Mouse (Mus musculus): ENCODE results near the gene Ten1. TPM values are rescaled to one million over a fixed set of nuclear protein-coding genes. Genes with fewer than 3 reads are reported as not detected.

Ten1 gene
- total RNA-seq, 2 experiments from 2014 or later: 37.2 to 40.0 TPM

DNA sequence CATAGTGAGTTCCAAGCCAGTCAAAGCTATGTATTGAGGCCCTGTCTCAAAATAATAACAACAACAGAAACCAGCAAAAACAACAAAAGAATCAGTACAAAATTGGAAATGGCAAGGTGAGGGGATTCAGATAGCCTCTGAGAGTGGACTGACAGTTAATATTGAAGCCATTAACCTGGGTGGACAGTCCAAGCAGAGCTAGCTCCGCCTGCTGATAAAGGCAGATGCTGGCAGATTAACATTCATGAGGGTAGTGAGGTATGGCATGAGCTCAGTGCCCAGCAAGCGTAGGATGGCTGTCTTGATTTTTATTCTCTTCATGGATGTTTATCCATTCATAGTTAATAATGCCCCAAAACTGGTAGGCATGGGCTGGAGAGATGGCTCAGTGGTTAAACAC is 2.5 kb downstream of the Ten1 start:
- intact Hi-C loops (cut with DNase I): no loop called here
- no peak for TF ChIP-seq CTCF (IDR thresholded peaks at IDR 0.05)

DNA sequence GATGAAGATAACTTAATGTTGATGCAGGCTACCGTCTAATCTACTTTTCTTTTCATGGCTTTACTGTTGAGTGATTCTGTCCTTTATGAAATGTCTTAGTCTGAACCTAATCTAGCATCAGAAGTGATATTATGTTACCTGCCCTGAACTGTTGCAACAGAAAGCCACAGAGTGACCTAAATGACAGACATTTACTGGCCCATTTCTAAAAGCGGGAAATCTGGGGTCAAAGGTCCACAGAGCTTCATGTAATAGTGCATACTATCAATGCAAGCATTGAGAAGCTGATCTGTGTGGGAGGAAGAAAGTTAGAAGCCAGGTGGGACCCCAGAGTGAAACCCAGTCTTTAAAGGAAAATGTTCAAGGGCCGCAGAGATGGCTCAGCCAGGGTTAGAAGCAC is 4.5 kb downstream of the Ten1 start:
- H3K27ac ChIP-seq: no peak overlapping the region
- TF ChIP-seq CTCF (IDR thresholded peaks at IDR 0.05): no peak
- DNase-seq (ENCODE audit: extremely low spot score in 1 of 2, low spot score in 2 of 2): no peak
- intact Hi-C loops (cut with DNase I): no loop called here
- H3K4me3 ChIP-seq: no peak overlapping the region

More for the DNA sequence above, 2.5 kb downstream of the Ten1 start:
- Histone ChIP-seq H3K4me3 (no peak overlapping the region), H3K27ac (no peak overlapping the region)
- no peak for DNase-seq (ENCODE audit: extremely low spot score in 1 of 2, low spot score in 2 of 2)

GRCm38 (mm10) chr11:116206678-116207077 is 8.0 kb downstream of the Ten1 start:
- no peak for DNase-seq (ENCODE audit: extremely low spot score in 1 of 2, low spot score in 2 of 2)
- H3K4me3 ChIP-seq: no peak overlapping the region
- no peak overlapping the region for H3K27ac ChIP-seq
- intact Hi-C loops (cut with DNase I): no loop called here
- no peak for TF ChIP-seq CTCF (IDR thresholded peaks at IDR 0.05)

GRCm38 (mm10) chr11:116208660-116209059 is 10.0 kb downstream of the Ten1 start:
- Histone ChIP-seq H3K27ac (no peak overlapping the region), H3K4me3 (no peak overlapping the region)
- DNase-seq (ENCODE audit: extremely low spot score in 1 of 2, low spot score in 2 of 2): no peak
- intact Hi-C loops (cut with DNase I): no loop called here
- TF ChIP-seq CTCF (IDR thresholded peaks at IDR 0.05): no peak

DNA sequence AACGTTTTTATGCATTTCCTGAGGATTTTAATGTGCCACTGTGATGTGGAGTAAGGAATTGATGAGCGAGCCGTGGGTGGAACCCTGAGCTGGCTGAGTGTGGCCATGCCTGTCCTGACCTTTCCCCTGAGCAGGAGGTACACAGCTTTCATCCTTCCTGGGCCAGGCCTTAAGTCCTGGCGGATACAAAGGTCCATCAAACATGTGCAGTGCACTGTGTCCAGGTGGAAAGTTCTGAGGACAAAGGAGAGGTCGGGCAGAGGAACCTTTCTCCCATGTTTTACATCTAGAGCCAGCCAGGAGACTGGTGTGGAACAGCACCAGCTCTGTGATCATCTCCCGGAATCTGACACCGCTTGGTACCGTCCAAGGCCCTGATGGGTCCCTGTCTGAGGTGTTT is 10.6 kb downstream of the Ten1 start:
- H3K4me3 ChIP-seq: no peak overlapping the region
- no peak for DNase-seq (ENCODE audit: extremely low spot score in 1 of 2, low spot score in 2 of 2)
- intact Hi-C loops (cut with DNase I): no loop called here
- no peak for TF ChIP-seq CTCF (IDR thresholded peaks at IDR 0.05)
- no peak overlapping the region for H3K27ac ChIP-seq

GRCm38 (mm10) chr11:116210696-116211095 is 12.0 kb downstream of the Ten1 start:
- no peak for TF ChIP-seq CTCF (IDR thresholded peaks at IDR 0.05)
- DNase-seq (ENCODE audit: extremely low spot score in 1 of 2, low spot score in 2 of 2): no peak
- intact Hi-C loops (cut with DNase I): no loop called here

GRCm38 (mm10) chr11:116212847-116213246 is 14.2 kb downstream of the Ten1 start:
- no peak for DNase-seq (ENCODE audit: extremely low spot score in 1 of 2, low spot score in 2 of 2)
- TF ChIP-seq CTCF (IDR thresholded peaks at IDR 0.05): no peak
- no peak overlapping the region for H3K27ac ChIP-seq
- H3K4me3 ChIP-seq: no peak overlapping the region
- intact Hi-C loops (cut with DNase I): no loop called here

More at GRCm38 (mm10) chr11:116210696-116211095, 12.0 kb downstream of the Ten1 start:
- Histone ChIP-seq H3K27ac (no peak overlapping the region), H3K4me3 (no peak overlapping the region)

- no peak overlapping the region for H3K4me3 ChIP-seq
- intact Hi-C loops (cut with DNase I): no loop called here
- H3K27ac ChIP-seq: no peak overlapping the region
- TF ChIP-seq CTCF (IDR thresholded peaks at IDR 0.05): no peak
- DNase-seq (ENCODE audit: extremely low spot score in 1 of 2, low spot score in 2 of 2): no peak
Measured at GRCm38 (mm10) chr11:116213877-116214510, 15.3 kb downstream of the Ten1 start.

GRCm38 (mm10) chr11:116215181-116215580 is 16.5 kb downstream of the Ten1 start:
- no peak overlapping the region for H3K4me3 ChIP-seq
- intact Hi-C loops (cut with DNase I): no loop called here
- peak; percentile 28 for TF ChIP-seq CTCF (IDR thresholded peaks at IDR 0.05)
- DNase-seq (ENCODE audit: extremely low spot score in 1 of 2, low spot score in 2 of 2): no peak
- H3K27ac ChIP-seq: no peak overlapping the region

GRCm38 (mm10) chr11:116215991-116216390 is 17.3 kb downstream of the Ten1 start:
- intact Hi-C loops (cut with DNase I): no loop called here
- DNase-seq (ENCODE audit: extremely low spot score in 1 of 2, low spot score in 2 of 2): no peak
- no peak for TF ChIP-seq CTCF (IDR thresholded peaks at IDR 0.05)
- Histone ChIP-seq H3K27ac (no peak overlapping the region), H3K4me3 (no peak overlapping the region)

DNA sequence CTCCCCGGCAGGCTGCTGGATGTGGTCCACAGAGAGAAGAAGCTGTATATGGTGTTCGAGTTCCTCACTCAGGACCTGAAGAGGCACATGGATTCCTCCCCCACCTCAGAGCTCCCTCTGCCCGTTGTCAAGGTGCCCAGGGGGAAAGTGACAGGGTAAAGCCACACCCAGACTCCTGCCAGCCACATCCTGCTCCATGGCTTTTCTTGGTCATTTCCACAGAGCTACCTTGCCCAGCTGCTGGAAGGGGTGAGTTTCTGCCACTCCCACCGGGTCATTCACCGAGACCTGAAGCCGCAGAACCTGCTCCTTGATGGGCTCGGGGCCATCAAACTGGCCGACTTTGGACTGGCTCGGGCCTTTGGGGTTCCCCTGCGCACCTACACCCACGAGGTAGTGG is 17.9 kb downstream of the Ten1 start:
- intact Hi-C loops (cut with DNase I): no loop called here
- Histone ChIP-seq H3K27ac (no peak overlapping the region), H3K4me3 (no peak overlapping the region)
- no peak for DNase-seq (ENCODE audit: extremely low spot score in 1 of 2, low spot score in 2 of 2)
- TF ChIP-seq CTCF (IDR thresholded peaks at IDR 0.05): no peak

DNA sequence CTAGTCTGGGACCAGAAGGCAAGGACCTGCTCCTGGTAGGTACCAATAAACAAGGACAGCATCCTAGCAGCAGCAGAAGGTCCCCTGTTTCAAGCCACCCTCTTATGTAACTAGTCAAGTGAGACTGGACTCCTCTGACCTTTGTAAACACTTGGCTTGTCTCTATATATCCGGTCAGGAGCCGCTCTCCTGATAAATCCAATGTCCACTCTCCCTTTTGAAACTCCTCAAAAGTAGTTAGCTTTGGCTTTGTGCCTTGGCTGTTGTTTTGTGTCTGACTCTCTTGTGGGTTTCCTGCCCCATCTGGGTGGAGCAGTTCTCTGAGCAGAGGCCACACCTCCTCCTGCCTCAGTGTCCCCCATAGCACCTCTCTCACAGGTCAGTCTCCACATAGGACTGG is 19.6 kb downstream of the Ten1 start:
- no peak overlapping the region for H3K4me3 ChIP-seq
- no peak for TF ChIP-seq CTCF (IDR thresholded peaks at IDR 0.05)
- intact Hi-C loops (cut with DNase I): no loop called here
- H3K27ac ChIP-seq: peak overlapping the region; percentile 84
- DNase-seq (ENCODE audit: extremely low spot score in 1 of 2, low spot score in 2 of 2): no peak

DNA sequence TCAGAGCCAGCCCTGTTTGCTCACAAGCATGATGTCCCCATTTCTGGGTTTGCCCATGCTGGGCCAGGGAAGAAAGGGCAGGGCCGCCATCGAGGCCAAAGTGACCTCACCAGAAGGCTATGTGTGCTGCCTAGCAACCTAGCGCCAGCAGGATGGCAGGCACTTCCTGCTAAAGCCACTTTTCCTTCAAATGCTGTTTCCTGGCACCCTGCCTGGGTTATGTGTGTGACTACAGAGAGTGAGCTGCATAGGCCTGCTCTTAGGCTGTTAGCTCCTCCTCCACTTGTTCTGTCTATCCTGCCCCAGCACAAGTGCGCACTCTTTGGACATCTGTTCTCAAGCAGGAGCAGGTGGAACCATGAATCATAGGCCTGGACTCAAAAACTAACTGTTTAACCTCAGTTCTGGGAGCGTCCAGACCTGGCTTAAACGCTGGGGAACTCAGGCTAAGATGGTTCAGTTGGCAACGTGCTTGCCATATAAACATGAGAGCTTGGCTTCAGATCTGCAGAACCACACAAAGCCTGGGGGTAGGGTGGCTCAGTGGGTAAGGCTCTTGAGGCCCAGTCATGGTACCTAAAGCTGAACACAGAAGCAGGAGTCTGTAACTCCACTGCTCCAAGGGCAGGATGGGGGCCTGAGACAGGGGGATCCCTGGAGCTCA is 20.2 kb downstream of the Ten1 start:
- no peak overlapping the region for H3K4me3 ChIP-seq
- H3K27ac ChIP-seq: peak overlapping the region; percentile 84
- no peak for TF ChIP-seq CTCF (IDR thresholded peaks at IDR 0.05)
- peak; percentile 70 to 75 for DNase-seq (ENCODE audit: extremely low spot score in 1 of 2, low spot score in 2 of 2)
- intact Hi-C loops (cut with DNase I): no loop called here
